In genomic region chr13:107766397-107767261, GRCm38 (mm10) we compare ENCODE assay signal across 13 mouse cellular contexts.
DNase-seq lines count a peak whose midpoint lies in the region; ATAC-seq lines count a peak whose summit lies in the region.
"Had no signal": no experiment of that assay in that cellular context is flagged by ENCODE, and none has a peak within 500 bp of the region (broad histone marks: within the 10 kb centered on the region; RNA-seq: fewer than 3 reads in every experiment).

No protein-coding gene starts in this region.

- DNase-seq in cerebellum, postnatal 10 days, result peak; percentile 83 to 86
- no peak for DNase-seq in cerebellum, adult 11-12 months
- DNase-seq in lung, postnatal 10 days, result peak; percentile 25
- no peak for DNase-seq in lung, postnatal 25 days (ENCODE audit: low spot score)
- no peak for DNase-seq in spleen, postnatal 14 days (ENCODE audit: low spot score in 2 of 2)
- DNase-seq in lung, postnatal 36 days, result no peak
- DNase-seq: kidney, postnatal 36 days; lung, embryonic 14.5 days had no signal

- no peaks in the 10 kb centered on the region for H3K9me3 ChIP-seq in hindbrain, embryonic 12.5 days (replicated peaks)
- H3K9me3 ChIP-seq in neural tube, embryonic 14.5 days (ENCODE audit: control insufficient read depth, low read length), result no peaks in the 10 kb centered on the region
- H3K9me3 ChIP-seq: heart, embryonic 10.5 days; limb, embryonic 12.5 days had no signal

- H3K27ac ChIP-seq in hindbrain, embryonic 12.5 days, result peak overlapping the region; percentile 67
- no peak overlapping the region; the same call in 1 of the 2 replicates for H3K27ac ChIP-seq in neural tube, embryonic 14.5 days (ENCODE audit: low read depth, low read length)
- H3K27ac ChIP-seq: heart, embryonic 10.5 days; limb, embryonic 12.5 days had no signal

- H3K36me3 ChIP-seq in hindbrain, embryonic 12.5 days, result peaks cover 7% of the 10 kb centered on the region
- peaks cover 3% of the 10 kb centered on the region; the same call in 1 of the 2 replicates for H3K36me3 ChIP-seq in neural tube, embryonic 14.5 days (ENCODE audit: control insufficient read depth, insufficient read depth, low read length)
- H3K36me3 ChIP-seq: G1E had no signal

- 60% methylated on average over 13 of the region's 13 CpGs for WGBS in hindbrain, embryonic 12.5 days
- 36% methylated on average over 13 of the region's 13 CpGs for WGBS in neural tube, embryonic 14.5 days

- peaks cover 22% of the 10 kb centered on the region for H3K4me1 ChIP-seq in hindbrain, embryonic 12.5 days
- peaks cover 20% of the 10 kb centered on the region; the same call in 1 of the 2 replicates for H3K4me1 ChIP-seq in neural tube, embryonic 14.5 days (ENCODE audit: control insufficient read depth, insufficient read depth, low read length)
- H3K4me1 ChIP-seq: heart, embryonic 10.5 days had no signal

- no peak overlapping the region for H3K4me3 ChIP-seq in hindbrain, embryonic 12.5 days
- no peak overlapping the region for H3K4me3 ChIP-seq in neural tube, embryonic 14.5 days (ENCODE audit: low read depth, low read length)
- H3K4me3 ChIP-seq: heart, embryonic 10.5 days; limb, embryonic 12.5 days had no signal

- peak; percentile 72 for ATAC-seq in hindbrain, embryonic 12.5 days (ENCODE audit: low FRiP score)
- ATAC-seq in neural tube, embryonic 14.5 days (ENCODE audit: low read depth), result peak; percentile 86

- H3K27me3 ChIP-seq in hindbrain, embryonic 12.5 days, result no peaks in the 10 kb centered on the region
- H3K27me3 ChIP-seq in neural tube, embryonic 14.5 days (ENCODE audit: control insufficient read depth, insufficient read depth, low read length), result no peaks in the 10 kb centered on the region

- no peak overlapping the region for H3K9ac ChIP-seq in hindbrain, embryonic 12.5 days
- no peak overlapping the region for H3K9ac ChIP-seq in neural tube, embryonic 14.5 days (replicated peaks; ENCODE audit: low read depth, low read length)
- H3K9ac ChIP-seq: limb, embryonic 12.5 days; lung, embryonic 14.5 days had no signal

- no peak overlapping the region for H3K4me2 ChIP-seq in hindbrain, embryonic 12.5 days (replicated peaks)
- no peak overlapping the region for H3K4me2 ChIP-seq in neural tube, embryonic 14.5 days (ENCODE audit: low read depth, low read length)
- H3K4me2 ChIP-seq: limb, embryonic 12.5 days; lung, embryonic 14.5 days had no signal

Comparison
In these comparisons a context has a peak if more than half of its experiments do, and no peak if none do; other contexts are left out.
1. DNase-seq: peak in cerebellum, postnatal 10 days (2 of 2) and lung, postnatal 10 days (single experiment); none in cerebellum, adult 11-12 months (single experiment), lung, postnatal 25 days (single experiment), spleen, postnatal 14 days (0 of 2) and lung, postnatal 36 days (single experiment).